Mouse (Mus musculus): ENCODE measurements at regions not wholly inside any gene's neighbourhood (a gene's known extent, or its start where the extent isn't known, plus 50 kb on each side); places are given as distances from the start of the nearest gene placed in this dataset.

GRCm38 (mm10) chr12:15162605-15163004 is 654.1 kb downstream of the Trib2 start:
- 76% methylated on average over 5 of the region's 5 CpGs for WGBS
- Histone ChIP-seq H3K27ac (ENCODE audit: control insufficient read depth, insufficient read depth, low read depth, low read length, poor library complexity) (no peak overlapping the region), H3K4me3 (replicated peaks; ENCODE audit: control insufficient read depth, low read depth, low read length) (no peak overlapping the region), H3K4me1 (ENCODE audit: control insufficient read depth, insufficient read depth, low read length) (no peaks in the 10 kb centered on the region)
- TF ChIP-seq POLR2A (IDR thresholded peaks at IDR 0.05; ENCODE audit: borderline replicate concordance, control insufficient read depth, low read depth, low read length), result no peak
- no peak for TF ChIP-seq CTCF (IDR thresholded peaks at IDR 0.05; ENCODE audit: control insufficient read depth, insufficient read depth, low read length)

GRCm38 (mm10) chr12:15161864-15162263 is 654.9 kb downstream of the Trib2 start:
- WGBS, result 63% methylated on average over 3 of the region's 3 CpGs
- Histone ChIP-seq H3K4me3 (replicated peaks; ENCODE audit: control insufficient read depth, low read depth, low read length) (no peak overlapping the region), H3K27ac (ENCODE audit: control insufficient read depth, insufficient read depth, low read depth, low read length, poor library complexity) (no peak overlapping the region), H3K4me1 (ENCODE audit: control insufficient read depth, insufficient read depth, low read length) (no peaks in the 10 kb centered on the region)
- TF ChIP-seq CTCF (IDR thresholded peaks at IDR 0.05; ENCODE audit: control insufficient read depth, insufficient read depth, low read length) (no peak), POLR2A (IDR thresholded peaks at IDR 0.05; ENCODE audit: borderline replicate concordance, control insufficient read depth, low read depth, low read length) (no peak)

DNA sequence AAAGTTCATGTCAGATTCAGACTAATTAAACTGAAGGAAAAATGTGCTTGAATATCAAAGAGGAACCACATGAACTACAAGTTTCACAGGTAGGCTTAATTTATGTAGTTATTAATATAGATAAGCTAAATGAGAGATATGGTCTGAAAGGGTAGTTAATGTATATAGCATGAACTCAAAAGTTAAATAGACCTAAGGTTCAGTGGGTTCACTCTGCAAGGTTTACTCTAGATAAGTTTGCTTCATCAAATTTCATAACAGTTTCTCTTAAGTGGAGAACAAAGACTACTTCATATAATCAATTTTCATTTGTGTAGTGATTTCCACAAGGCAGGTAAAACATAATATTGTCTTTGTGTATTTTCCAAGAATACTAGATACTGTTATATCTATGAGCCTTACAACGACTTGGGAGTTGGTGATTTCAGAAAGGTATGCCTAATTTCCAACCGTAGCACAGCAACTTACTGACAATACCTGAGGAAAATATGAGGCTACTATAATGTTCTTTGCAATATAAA is 656.2 kb downstream of the Trib2 start:
- 70% methylated on average over 2 of the region's 2 CpGs for WGBS

GRCm38 (mm10) chr12:15146398-15146797 is 670.3 kb downstream of the Trib2 start:
- 49% methylated on average over 2 of the region's 2 CpGs for WGBS
- no peak overlapping the region for H3K27ac ChIP-seq (ENCODE audit: control insufficient read depth, insufficient read depth, low read depth, low read length, poor library complexity)
- TF ChIP-seq POLR2A (IDR thresholded peaks at IDR 0.05; ENCODE audit: borderline replicate concordance, control insufficient read depth, low read depth, low read length) (no peak), CTCF (IDR thresholded peaks at IDR 0.05; ENCODE audit: control insufficient read depth, insufficient read depth, low read length) (no peak)
- H3K4me1 ChIP-seq (ENCODE audit: control insufficient read depth, insufficient read depth, low read length), result no peaks in the 10 kb centered on the region
- no peak overlapping the region for H3K4me3 ChIP-seq (replicated peaks; ENCODE audit: control insufficient read depth, low read depth, low read length)

More for the DNA sequence above, 656.2 kb downstream of the Trib2 start:
- Histone ChIP-seq H3K27ac (ENCODE audit: control insufficient read depth, insufficient read depth, low read depth, low read length, poor library complexity) (no peak overlapping the region), H3K4me3 (replicated peaks; ENCODE audit: control insufficient read depth, low read depth, low read length) (no peak overlapping the region), H3K4me1 (ENCODE audit: control insufficient read depth, insufficient read depth, low read length) (no peaks in the 10 kb centered on the region)
- TF ChIP-seq CTCF (IDR thresholded peaks at IDR 0.05; ENCODE audit: control insufficient read depth, insufficient read depth, low read length) (no peak), POLR2A (IDR thresholded peaks at IDR 0.05; ENCODE audit: borderline replicate concordance, control insufficient read depth, low read depth, low read length) (no peak)

- TF ChIP-seq POLR2A (IDR thresholded peaks at IDR 0.05; ENCODE audit: borderline replicate concordance, control insufficient read depth, low read depth, low read length) (no peak), CTCF (IDR thresholded peaks at IDR 0.05; ENCODE audit: control insufficient read depth, insufficient read depth, low read length) (no peak)
- no peaks in the 10 kb centered on the region for H3K4me1 ChIP-seq (ENCODE audit: control insufficient read depth, insufficient read depth, low read length)
- 75% methylated on average over 5 of the region's 5 CpGs for WGBS
- H3K4me3 ChIP-seq (replicated peaks; ENCODE audit: control insufficient read depth, low read depth, low read length), result no peak overlapping the region
- H3K27ac ChIP-seq (ENCODE audit: control insufficient read depth, insufficient read depth, low read depth, low read length, poor library complexity), result no peak overlapping the region
These were observed 679.7 kb downstream of the Trib2 start for GRCm38 (mm10) chr12:15137039-15137438.

DNA sequence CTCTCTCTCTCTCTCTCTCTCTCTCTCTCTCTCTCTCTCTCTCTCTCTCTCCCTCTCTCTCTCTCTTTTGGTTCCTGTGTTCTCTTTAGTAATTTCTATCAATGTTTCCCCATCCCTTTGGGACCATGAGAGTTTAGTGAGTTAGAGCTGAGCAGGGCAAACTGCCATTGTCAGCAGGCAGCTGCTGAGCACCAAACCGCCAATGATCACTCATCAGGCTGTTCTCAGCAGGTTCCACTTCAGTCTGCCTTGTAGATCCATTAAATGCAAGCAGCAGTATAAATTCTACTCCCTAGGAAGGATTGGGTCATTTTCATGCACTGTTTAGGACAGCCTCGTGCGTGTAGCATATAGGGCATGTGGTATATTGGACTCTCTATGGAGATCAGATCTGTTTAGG is 692.5 kb downstream of the Trib2 start:
- Histone ChIP-seq H3K4me3 (replicated peaks; ENCODE audit: control insufficient read depth, low read depth, low read length) (no peak overlapping the region), H3K4me1 (ENCODE audit: control insufficient read depth, insufficient read depth, low read length) (no peaks in the 10 kb centered on the region), H3K27ac (ENCODE audit: control insufficient read depth, insufficient read depth, low read depth, low read length, poor library complexity) (no peak overlapping the region)
- no peak for TF ChIP-seq POLR2A (IDR thresholded peaks at IDR 0.05; ENCODE audit: borderline replicate concordance, control insufficient read depth, low read depth, low read length)
- no peak for TF ChIP-seq CTCF (IDR thresholded peaks at IDR 0.05; ENCODE audit: control insufficient read depth, insufficient read depth, low read length)
- 62% methylated on average over 3 of the region's 3 CpGs for WGBS

DNA sequence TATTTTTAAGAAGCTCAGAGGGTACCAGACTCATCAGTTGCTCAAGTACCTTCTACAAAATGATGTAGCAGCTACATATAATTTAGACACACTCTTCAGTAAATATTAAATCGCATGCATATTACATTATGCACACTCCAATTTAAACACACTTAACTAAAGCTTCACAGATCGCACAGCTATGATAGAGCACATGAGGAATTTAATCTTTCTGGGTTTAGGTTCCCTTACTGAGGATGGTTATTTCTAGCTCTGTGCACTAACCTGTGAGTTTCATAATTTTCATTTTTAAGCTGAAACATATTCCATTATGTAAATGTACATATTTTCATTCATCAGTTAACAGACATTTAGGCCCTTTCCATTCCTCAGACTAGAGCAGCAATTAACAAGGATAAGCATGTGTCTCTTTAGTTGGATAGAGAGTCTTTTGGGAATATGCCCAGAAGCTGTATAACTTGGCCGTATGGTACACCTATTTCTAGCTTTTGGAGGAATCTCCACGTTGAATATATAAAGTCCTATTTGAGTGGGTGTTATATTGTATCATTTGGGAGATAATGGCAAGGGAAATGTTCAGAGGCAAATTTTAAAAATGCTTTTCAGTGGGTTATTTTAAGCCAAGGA is 694.0 kb downstream of the Trib2 start:
- TF ChIP-seq POLR2A (IDR thresholded peaks at IDR 0.05; ENCODE audit: borderline replicate concordance, control insufficient read depth, low read depth, low read length) (no peak), CTCF (IDR thresholded peaks at IDR 0.05; ENCODE audit: control insufficient read depth, insufficient read depth, low read length) (no peak)
- Histone ChIP-seq H3K4me3 (replicated peaks; ENCODE audit: control insufficient read depth, low read depth, low read length) (no peak overlapping the region), H3K4me1 (ENCODE audit: control insufficient read depth, insufficient read depth, low read length) (no peaks in the 10 kb centered on the region), H3K27ac (ENCODE audit: control insufficient read depth, insufficient read depth, low read depth, low read length, poor library complexity) (no peak overlapping the region)
- 74% methylated on average over 4 of the region's 4 CpGs for WGBS

GRCm38 (mm10) chr12:15115556-15115955 is 701.2 kb downstream of the Trib2 start:
- TF ChIP-seq CTCF (IDR thresholded peaks at IDR 0.05; ENCODE audit: control insufficient read depth, insufficient read depth, low read length), result no peak
- no peak for TF ChIP-seq POLR2A (IDR thresholded peaks at IDR 0.05; ENCODE audit: borderline replicate concordance, control insufficient read depth, low read depth, low read length)
- Histone ChIP-seq H3K4me1 (ENCODE audit: control insufficient read depth, insufficient read depth, low read length) (no peaks in the 10 kb centered on the region), H3K4me3 (replicated peaks; ENCODE audit: control insufficient read depth, low read depth, low read length) (no peak overlapping the region), H3K27ac (ENCODE audit: control insufficient read depth, insufficient read depth, low read depth, low read length, poor library complexity) (no peak overlapping the region)
- 83% methylated on average over 3 of the region's 3 CpGs for WGBS
